Mouse (Mus musculus): Measurements from ENCODE around the gene Notch2. TPM values are rescaled to one million over a fixed set of nuclear protein-coding genes. Genes with fewer than 3 reads are reported as not detected.

Gene Notch2
- polyA plus RNA-seq, 1 experiment from 2014 or later: 9.0 TPM

DNA sequence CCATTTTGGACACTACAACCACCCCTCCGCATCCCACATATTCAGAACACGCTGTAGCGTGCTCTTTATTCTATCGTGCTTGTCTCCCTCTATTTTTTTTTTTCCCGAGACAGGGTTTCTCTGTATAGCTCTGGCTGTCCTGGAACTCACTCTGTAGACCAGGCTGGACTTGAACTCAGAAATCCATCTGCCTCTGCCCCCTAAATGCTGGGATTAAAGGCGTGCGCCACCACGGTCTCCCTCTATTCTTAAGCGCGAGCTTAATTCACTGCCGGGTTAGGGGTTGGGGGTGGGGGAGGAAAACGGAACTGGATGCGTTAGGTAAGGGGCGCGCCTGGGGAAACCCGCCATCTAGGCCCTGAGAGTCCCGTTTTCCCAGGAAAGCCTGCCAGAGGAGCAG lies 147.0 kb downstream of the Notch2 start, which contains the start of gene Adam30:
Gene Adam30 (plus strand): TSS at position 301 of the 400 bp plus-strand sequence.
- Histone ChIP-seq H3K4me3 (no peak within 1 kb of the TSS), H3K27ac (no peak within 1 kb of the TSS), H3K4me1 (no peaks in the 10 kb centered on the region), H3K9me3 (no peaks in the 10 kb centered on the region), H3K27me3 (replicated peaks) (no peaks in the 10 kb centered on the region), H3K4me2 (no peak within 1 kb of the TSS), H3K9ac (no peak within 1 kb of the TSS), H3K36me3 (replicated peaks) (no peaks in the 10 kb centered on the region)
- 85% methylated on average over 17 of the region's 17 CpGs for WGBS
- no peak for ATAC-seq (replicated peaks)

GRCm38 (mm10) chr3:98178340-98178739 lies 165.0 kb downstream of the Notch2 start:
- Histone ChIP-seq H3K9me3 (peaks cover 5% of the 10 kb centered on the region; the same call in 1 of the 2 replicates), H3K4me2 (no peak overlapping the region), H3K36me3 (replicated peaks) (no peaks in the 10 kb centered on the region), H3K4me1 (no peaks in the 10 kb centered on the region), H3K27ac (no peak overlapping the region), H3K9ac (no peak overlapping the region), H3K27me3 (replicated peaks) (no peaks in the 10 kb centered on the region), H3K4me3 (no peak overlapping the region)
- ATAC-seq (replicated peaks): no peak
- 70% methylated on average over 4 of the region's 4 CpGs for WGBS

DNA sequence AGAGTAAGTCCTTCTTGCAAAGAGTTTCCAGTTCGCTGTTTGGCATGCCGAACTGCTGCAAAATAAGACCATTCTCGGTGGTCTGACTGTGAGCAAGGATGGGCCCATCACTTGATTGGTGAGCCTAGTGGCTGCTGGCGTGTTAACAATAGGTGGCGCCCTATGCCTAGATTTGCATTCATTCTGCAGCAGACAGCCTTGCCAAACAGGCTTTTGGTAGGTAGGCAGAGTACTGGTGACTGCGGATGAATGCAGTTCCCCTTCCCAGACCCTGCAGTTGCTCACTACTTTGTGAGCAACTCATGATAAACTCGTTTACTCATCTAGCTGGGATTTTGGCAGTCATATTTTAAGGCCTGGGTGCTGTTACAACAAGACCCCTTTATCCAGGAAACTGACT lies 167.5 kb downstream of the Notch2 start:
- H3K27me3 ChIP-seq (replicated peaks): no peaks in the 10 kb centered on the region
- no peak overlapping the region for H3K4me3 ChIP-seq
- no peak overlapping the region for H3K27ac ChIP-seq
- ATAC-seq (replicated peaks): no peak
- no peak overlapping the region for H3K9ac ChIP-seq
- peaks cover 3% of the 10 kb centered on the region; the same call in 1 of the 2 replicates for H3K4me1 ChIP-seq
- no peaks in the 10 kb centered on the region for H3K36me3 ChIP-seq (replicated peaks)
- H3K9me3 ChIP-seq: no peaks in the 10 kb centered on the region
- no peak overlapping the region for H3K4me2 ChIP-seq
- WGBS: 23% methylated on average over 7 of the region's 7 CpGs

DNA sequence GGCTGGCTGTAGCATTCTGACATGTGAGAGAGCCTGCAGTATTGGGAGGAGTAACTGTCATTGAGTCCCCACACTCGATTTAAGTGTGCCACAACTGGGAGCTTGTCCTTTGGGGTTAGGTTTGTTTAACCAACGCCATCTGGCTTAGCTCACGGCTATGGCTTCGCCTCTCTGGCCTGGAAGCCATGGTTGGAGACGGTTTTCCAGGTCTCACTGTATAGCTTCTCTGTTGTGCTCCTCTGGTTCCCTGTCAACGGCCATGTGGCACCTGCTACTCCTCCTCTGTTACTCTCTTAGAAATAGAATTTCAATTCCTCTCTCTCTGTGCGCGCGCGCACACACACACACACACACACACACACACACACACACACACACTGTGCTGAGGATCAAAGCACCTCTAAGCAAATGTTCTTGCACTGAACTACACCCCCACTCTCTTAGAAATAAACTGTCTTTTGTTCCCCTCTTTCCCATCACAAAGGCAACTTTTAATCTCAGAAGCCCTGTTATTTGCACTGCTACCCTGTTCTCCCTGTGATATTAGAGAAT lies 171.9 kb downstream of the Notch2 start:
- no peak overlapping the region for H3K27ac ChIP-seq
- ATAC-seq (replicated peaks): peak; percentile 52; the same call in 1 of the 2 replicates
- no peaks in the 10 kb centered on the region for H3K27me3 ChIP-seq (replicated peaks)
- H3K4me3 ChIP-seq: no peak overlapping the region
- H3K4me1 ChIP-seq: peaks cover 3% of the 10 kb centered on the region; the same call in 1 of the 2 replicates
- no peaks in the 10 kb centered on the region for H3K36me3 ChIP-seq (replicated peaks)
- no peak overlapping the region for H3K9ac ChIP-seq
- 31% methylated on average over 9 of the region's 10 CpGs for WGBS
- H3K9me3 ChIP-seq: no peaks in the 10 kb centered on the region
- H3K4me2 ChIP-seq: no peak overlapping the region

GRCm38 (mm10) chr3:98187777-98188176 lies 174.4 kb downstream of the Notch2 start:
- ATAC-seq (replicated peaks): no peak
- WGBS: 89% methylated on average over 3 of the region's 3 CpGs
- Histone ChIP-seq H3K27me3 (replicated peaks) (no peaks in the 10 kb centered on the region), H3K9ac (no peak overlapping the region), H3K4me2 (no peak overlapping the region), H3K36me3 (replicated peaks) (no peaks in the 10 kb centered on the region), H3K4me3 (no peak overlapping the region), H3K4me1 (peaks cover 3% of the 10 kb centered on the region; the same call in 1 of the 2 replicates), H3K9me3 (no peaks in the 10 kb centered on the region), H3K27ac (no peak overlapping the region)

DNA sequence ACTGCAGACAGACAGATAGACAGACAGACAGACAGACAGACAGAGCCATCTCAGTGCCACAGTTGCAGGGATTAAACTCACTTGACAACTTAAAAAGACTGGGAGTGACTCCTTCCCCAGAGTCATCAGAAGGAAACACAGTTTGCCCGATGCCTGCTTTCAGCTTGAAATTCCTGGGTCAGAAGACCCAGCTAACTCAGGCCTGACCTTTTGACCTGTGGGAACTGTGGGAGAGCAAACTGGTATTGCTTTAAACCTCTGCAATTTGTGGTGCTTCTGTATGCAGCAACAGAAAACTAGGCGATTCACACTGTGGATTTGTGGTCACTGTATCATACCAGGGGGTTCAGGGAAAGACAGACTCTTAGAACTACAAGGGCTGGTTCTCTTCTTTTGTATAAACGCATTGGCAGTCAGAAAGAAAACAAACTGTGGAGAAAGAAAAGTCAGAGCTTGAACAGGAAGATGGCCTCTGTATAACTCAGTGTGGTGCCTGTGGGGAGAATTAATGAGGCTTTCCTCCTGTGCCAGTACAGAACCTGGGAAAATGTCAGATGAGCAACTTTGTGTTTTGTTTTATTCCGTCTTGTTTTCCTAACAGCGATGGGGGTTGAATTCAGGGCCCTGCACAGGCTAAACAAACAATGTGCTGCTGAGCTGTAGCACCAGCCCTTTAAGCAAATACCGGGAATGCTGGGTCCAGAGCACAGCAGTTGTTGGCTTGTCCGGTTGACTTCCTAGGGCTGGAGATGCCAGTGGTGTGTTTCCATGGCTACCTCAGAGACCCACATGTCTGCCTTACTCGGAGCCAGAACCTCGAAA lies 184.6 kb downstream of the Notch2 start:
- H3K4me2 ChIP-seq: no peak overlapping the region
- WGBS: 4% methylated on average over 9 of the region's 9 CpGs
- H3K9me3 ChIP-seq: no peaks in the 10 kb centered on the region
- H3K9ac ChIP-seq: no peak overlapping the region
- no peak overlapping the region for H3K4me3 ChIP-seq
- no peak overlapping the region for H3K27ac ChIP-seq
- no peaks in the 10 kb centered on the region for H3K27me3 ChIP-seq (replicated peaks)
- 0 out of 2 replicates have a peak, but pooled peaks cover 11% of the 10 kb centered on the region for H3K4me1 ChIP-seq
- H3K36me3 ChIP-seq (replicated peaks): no peaks in the 10 kb centered on the region
- ATAC-seq (replicated peaks): peak; percentile 56; the same call in 1 of the 2 replicates

DNA sequence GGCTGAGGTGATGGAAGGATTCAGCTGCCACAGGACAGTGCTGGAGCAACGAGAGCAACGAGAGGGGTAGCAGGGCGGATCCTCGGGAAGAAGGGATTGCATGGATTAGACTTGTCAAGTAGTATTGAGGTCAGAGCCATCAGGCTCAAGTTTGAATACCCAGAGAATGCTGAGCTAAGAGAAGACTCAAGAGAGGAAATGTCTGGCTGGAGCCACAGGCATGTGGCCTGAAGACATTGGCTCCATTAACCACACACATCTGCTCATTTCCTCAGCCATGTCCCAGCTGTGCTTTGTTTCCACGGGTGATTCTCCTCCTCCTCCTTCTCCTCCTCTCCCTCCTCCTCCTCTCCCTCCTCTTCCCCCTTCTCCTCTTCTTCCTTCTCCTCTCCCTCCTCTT lies 186.4 kb downstream of the Notch2 start:
- Histone ChIP-seq H3K27ac (no peak overlapping the region), H3K27me3 (replicated peaks) (no peaks in the 10 kb centered on the region), H3K4me1 (0 out of 2 replicates have a peak, but pooled peaks cover 11% of the 10 kb centered on the region), H3K36me3 (replicated peaks) (no peaks in the 10 kb centered on the region), H3K9me3 (no peaks in the 10 kb centered on the region), H3K9ac (no peak overlapping the region), H3K4me2 (no peak overlapping the region), H3K4me3 (no peak overlapping the region)
- WGBS: 59% methylated on average over 5 of the region's 5 CpGs
- ATAC-seq (replicated peaks): no peak

Other genes starting within 250 kb of the Notch2 start
- 69.7 and 75.7 TPM in 2 replicates for gene Pde4dip, start 124.8 kb upstream of the Notch2 start, polyA plus RNA-seq (2015; fragmentation: Nextera tagmentation; extraction: Ambion mirVana)
- gene Sec22b, start 112.3 kb upstream of the Notch2 start, polyA plus RNA-seq (2015; fragmentation: Nextera tagmentation; extraction: Ambion mirVana): 89.3 and 93.7 TPM in 2 replicates
- not detected in 2 replicates for gene Adam30, start 147.1 kb downstream of the Notch2 start, polyA plus RNA-seq (2015; fragmentation: Nextera tagmentation; extraction: Ambion mirVana)
- not detected in 2 replicates for gene Reg4, start 208.6 kb downstream of the Notch2 start, polyA plus RNA-seq (2015; fragmentation: Nextera tagmentation; extraction: Ambion mirVana)